25 mouse cellular contexts compared by ENCODE assay signal in genomic region chr8:46885786-46886185, GRCm38 (mm10).
DNase-seq lines count a peak whose midpoint lies in the region.
"Had no signal": no experiment of that assay in that cellular context is flagged by ENCODE, and none has a peak within 500 bp of the region (broad histone marks: within the 10 kb centered on the region; RNA-seq: fewer than 3 reads in every experiment).

No protein-coding gene starts in this region.

- no peaks in the 10 kb centered on the region for H3K9me3 ChIP-seq in midbrain, embryonic 10.5 days (replicated peaks)
- H3K9me3 ChIP-seq: embryonic facial prominence, embryonic 10.5 days; embryonic facial prominence, embryonic 13.5 days; forebrain, embryonic 12.5 days; forebrain, embryonic 15.5 days; hindbrain, embryonic 10.5 days; hindbrain, embryonic 13.5 days; intestine, embryonic 15.5 days had no signal

- 98% methylated on average over 2 of the region's 2 CpGs for WGBS in midbrain, embryonic 10.5 days

- H3K4me3 ChIP-seq in brown adipose tissue, adult 24 weeks (ENCODE audit: insufficient read depth, low read depth, low read length), result no peak overlapping the region
- H3K4me3 ChIP-seq in midbrain, embryonic 10.5 days, result no peak overlapping the region
- H3K4me3 ChIP-seq: embryonic facial prominence, embryonic 10.5 days; embryonic facial prominence, embryonic 13.5 days; erythroblast, embryonic 14.5 days; forebrain, embryonic 12.5 days; forebrain, embryonic 15.5 days; hindbrain, embryonic 10.5 days; hindbrain, embryonic 13.5 days; intestine, embryonic 15.5 days had no signal

- H3K4me1 ChIP-seq in brown adipose tissue, adult 24 weeks (ENCODE audit: control insufficient read depth, insufficient read depth, insufficient read length, low read length), result no peaks in the 10 kb centered on the region
- peaks cover 19% of the 10 kb centered on the region for H3K4me1 ChIP-seq in midbrain, embryonic 10.5 days
- H3K4me1 ChIP-seq: forebrain, embryonic 15.5 days; intestine, embryonic 15.5 days had no signal

- peak; percentile 19 for DNase-seq in adrenal gland, postnatal 10 days
- no peak for DNase-seq in adrenal gland, postnatal 25 days
- peak; percentile 36 for DNase-seq in adrenal gland, postnatal 14 days
- DNase-seq in adrenal gland, postnatal 36 days, result peak; percentile 12 to 52
- DNase-seq in layer of hippocampus, adult 11-12 months (ENCODE audit: low spot score), result no peak
- no peak for DNase-seq in midbrain, embryonic 10.5 days (ENCODE audit: low spot score)
- DNase-seq in natural killer cell, adult 2 months (ENCODE audit: low spot score in 2 of 2), result no peak
- DNase-seq: cerebellum, adult 11 months; cerebellum, adult 2 months; cerebellum, adult 9-11 months; cerebellum, postnatal 25 days; embryo, embryonic 11 days; gastrocnemius, postnatal 10 days; gastrocnemius, postnatal 36 days; heart, postnatal 36 days; kidney, adult 11 months had no signal

- H3K36me3 ChIP-seq in midbrain, embryonic 10.5 days, result no peaks in the 10 kb centered on the region
- H3K36me3 ChIP-seq: embryonic facial prominence, embryonic 10.5 days; embryonic facial prominence, embryonic 13.5 days; forebrain, embryonic 12.5 days; forebrain, embryonic 15.5 days; hindbrain, embryonic 10.5 days; hindbrain, embryonic 13.5 days; intestine, embryonic 15.5 days had no signal

- H3K27me3 ChIP-seq in midbrain, embryonic 10.5 days (ENCODE audit: low read depth, poor library complexity, severe bottlenecking), result no peaks in the 10 kb centered on the region
- H3K27me3 ChIP-seq: embryonic facial prominence, embryonic 13.5 days; forebrain, embryonic 12.5 days; forebrain, embryonic 15.5 days; hindbrain, embryonic 13.5 days; intestine, embryonic 15.5 days had no signal

- H3K27ac ChIP-seq in brown adipose tissue, adult 24 weeks (replicated peaks; ENCODE audit: low read depth, low read length), result peak overlapping the region; percentile 20
- no peak overlapping the region for H3K27ac ChIP-seq in midbrain, embryonic 10.5 days (replicated peaks)
- H3K27ac ChIP-seq: embryonic facial prominence, embryonic 10.5 days; embryonic facial prominence, embryonic 13.5 days; forebrain, embryonic 12.5 days; forebrain, embryonic 15.5 days; hindbrain, embryonic 10.5 days; hindbrain, embryonic 13.5 days; intestine, embryonic 15.5 days had no signal

Comparison
In these comparisons a context has a peak if more than half of its experiments do, and no peak if none do; other contexts are left out.
1. DNase-seq: peak in adrenal gland, postnatal 10 days (single experiment), adrenal gland, postnatal 14 days (single experiment) and adrenal gland, postnatal 36 days (2 of 2); none in adrenal gland, postnatal 25 days (single experiment), layer of hippocampus, adult 11-12 months (single experiment), midbrain, embryonic 10.5 days (single experiment) and natural killer cell, adult 2 months (0 of 2).